Mouse (Mus musculus): Measurements from ENCODE around the gene Bex1. TPM values are rescaled to one million over a fixed set of nuclear protein-coding genes. Genes with fewer than 3 reads are reported as not detected.
"Not testable (repeated sequence)": the region's sequence is repeated elsewhere in the genome, so short reads cannot be mapped to it uniquely, and the experiment has no call there.

Bex1 gene
- 1.9 and 2.2 TPM in 2 replicates for polyA plus RNA-seq (2012; rRNA removed)

- not testable (repeated sequence) for H3K4me1 ChIP-seq (ENCODE audit: control insufficient read depth, insufficient read depth, low read length); H3K36me3 ChIP-seq (ENCODE audit: control insufficient read depth, insufficient read depth, low read length); H3K27me3 ChIP-seq (ENCODE audit: control insufficient read depth, insufficient read depth, low read length); H3K27ac ChIP-seq (ENCODE audit: control insufficient read depth, insufficient read depth, low read depth, low read length)
- H3K4me3 ChIP-seq (ENCODE audit: control insufficient read depth, low read depth, low read length), result peak within 1 kb of the TSS; percentile 16
Measured at GRCm38 (mm10) chrX:136214729-136215677, at the start of gene Bex1, which contains the start of gene Tceal7. TSS of gene Bex1 (minus strand) at chrX:136215513. TSS of gene Tceal7 (plus strand) at chrX:136214779.

DNA sequence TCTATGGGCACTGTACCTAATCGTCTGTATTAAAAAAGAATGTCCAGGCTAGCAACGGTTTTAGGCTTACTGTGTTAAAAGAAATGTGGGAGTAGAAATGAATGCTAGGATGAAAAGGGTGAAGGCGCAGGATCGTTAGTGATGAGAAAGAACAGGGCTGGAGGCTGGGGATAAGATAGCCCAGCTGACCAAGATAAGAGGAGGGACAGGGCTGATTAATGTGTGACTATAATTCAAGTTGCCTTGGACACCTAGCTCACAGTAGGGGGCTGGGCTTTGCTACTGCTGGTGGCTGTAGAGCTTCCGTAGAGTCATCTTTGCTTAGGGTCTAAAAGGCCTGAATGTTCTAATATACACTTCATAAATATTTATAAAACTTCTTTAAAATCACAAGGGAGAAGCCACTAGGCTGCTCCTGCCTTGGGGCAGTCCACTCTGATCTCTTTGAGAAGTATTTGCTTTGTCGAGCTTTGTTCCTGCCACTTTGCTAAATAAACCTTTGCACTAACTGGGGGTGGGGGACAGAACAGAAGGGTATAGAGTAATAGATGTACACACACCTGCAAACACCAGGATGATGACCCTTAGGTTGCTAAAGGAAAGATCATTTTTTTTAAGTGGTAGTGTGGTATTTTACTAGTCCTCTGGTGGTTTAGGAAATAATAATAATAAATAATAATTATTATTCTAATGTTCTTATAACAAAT is 36.9 kb upstream of the Bex1 start:
- Histone ChIP-seq H3K4me1 (ENCODE audit: control insufficient read depth, insufficient read depth, low read length) (no peaks in the 10 kb centered on the region), H3K27me3 (ENCODE audit: control insufficient read depth, insufficient read depth, low read length) (no peaks in the 10 kb centered on the region), H3K36me3 (ENCODE audit: control insufficient read depth, insufficient read depth, low read length) (no peaks in the 10 kb centered on the region), H3K4me3 (ENCODE audit: control insufficient read depth, low read depth, low read length) (no peak overlapping the region), H3K27ac (ENCODE audit: control insufficient read depth, insufficient read depth, low read depth, low read length) (no peak overlapping the region)
- TF ChIP-seq CTCF (IDR thresholded peaks at IDR 0.05; ENCODE audit: control insufficient read depth, insufficient read depth, insufficient replicate concordance, low read depth, low read length) (no peak), POLR2A (IDR thresholded peaks at IDR 0.05; ENCODE audit: control insufficient read depth, low read depth, low read length) (no peak)

DNA sequence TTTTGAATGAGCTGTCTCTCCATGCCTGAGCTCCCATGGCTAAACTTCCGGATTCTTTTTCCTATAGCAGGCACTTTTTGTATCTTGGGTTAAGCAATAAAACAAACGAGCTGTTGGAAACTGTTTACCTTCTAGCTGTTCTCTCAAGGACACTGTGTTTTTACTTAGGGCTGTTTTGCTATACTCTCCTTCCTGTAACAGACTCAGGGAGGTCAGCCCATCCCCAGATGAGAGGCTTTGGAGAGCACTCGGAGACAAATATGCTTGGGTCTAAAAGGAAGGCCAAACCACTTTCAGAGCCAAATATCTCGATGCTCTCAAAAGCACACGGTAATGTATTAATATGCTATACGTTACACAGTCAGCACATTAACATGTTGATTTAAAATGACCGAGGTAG is 34.4 kb upstream of the Bex1 start:
- Histone ChIP-seq H3K4me3 (ENCODE audit: control insufficient read depth, low read depth, low read length) (no peak overlapping the region), H3K27me3 (ENCODE audit: control insufficient read depth, insufficient read depth, low read length) (no peaks in the 10 kb centered on the region), H3K4me1 (ENCODE audit: control insufficient read depth, insufficient read depth, low read length) (no peaks in the 10 kb centered on the region), H3K27ac (ENCODE audit: control insufficient read depth, insufficient read depth, low read depth, low read length) (no peak overlapping the region), H3K36me3 (ENCODE audit: control insufficient read depth, insufficient read depth, low read length) (no peaks in the 10 kb centered on the region)
- no peak for TF ChIP-seq CTCF (IDR thresholded peaks at IDR 0.05; ENCODE audit: control insufficient read depth, insufficient read depth, insufficient replicate concordance, low read depth, low read length)
- no peak for TF ChIP-seq POLR2A (IDR thresholded peaks at IDR 0.05; ENCODE audit: control insufficient read depth, low read depth, low read length)

DNA sequence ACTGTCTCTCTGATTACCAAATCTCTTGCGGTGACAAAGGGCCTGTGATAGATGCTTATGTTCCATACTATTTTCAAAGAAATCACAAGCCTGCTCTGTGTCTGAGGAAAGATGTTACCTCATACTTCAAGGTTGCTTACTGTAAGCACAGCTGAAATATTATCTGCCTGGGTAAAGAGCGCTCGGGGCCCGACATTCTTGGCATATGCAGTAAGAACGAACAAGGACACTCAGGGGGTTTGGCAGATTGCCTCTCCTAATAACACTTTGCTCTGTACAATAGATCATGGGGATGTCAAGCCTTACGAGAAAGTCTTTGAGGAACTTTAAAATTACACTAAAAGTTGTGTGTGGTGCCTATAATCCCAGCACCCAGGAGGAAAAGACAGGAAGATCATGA is 33.5 kb upstream of the Bex1 start:
- H3K27ac ChIP-seq (ENCODE audit: control insufficient read depth, insufficient read depth, low read depth, low read length), result no peak overlapping the region
- H3K27me3 ChIP-seq (ENCODE audit: control insufficient read depth, insufficient read depth, low read length), result no peaks in the 10 kb centered on the region
- H3K4me3 ChIP-seq (ENCODE audit: control insufficient read depth, low read depth, low read length), result no peak overlapping the region
- no peaks in the 10 kb centered on the region for H3K36me3 ChIP-seq (ENCODE audit: control insufficient read depth, insufficient read depth, low read length)
- H3K4me1 ChIP-seq (ENCODE audit: control insufficient read depth, insufficient read depth, low read length), result no peaks in the 10 kb centered on the region
- TF ChIP-seq POLR2A (IDR thresholded peaks at IDR 0.05; ENCODE audit: control insufficient read depth, low read depth, low read length), result no peak
- TF ChIP-seq CTCF (IDR thresholded peaks at IDR 0.05; ENCODE audit: control insufficient read depth, insufficient read depth, insufficient replicate concordance, low read depth, low read length), result no peak

GRCm38 (mm10) chrX:136245521-136246071 is 30.3 kb upstream of the Bex1 start:
- Histone ChIP-seq H3K27me3 (ENCODE audit: control insufficient read depth, insufficient read depth, low read length) (no peaks in the 10 kb centered on the region), H3K4me1 (ENCODE audit: control insufficient read depth, insufficient read depth, low read length) (no peaks in the 10 kb centered on the region), H3K27ac (ENCODE audit: control insufficient read depth, insufficient read depth, low read depth, low read length) (peak overlapping the region; percentile 73; the same call in 1 of the 2 replicates), H3K4me3 (ENCODE audit: control insufficient read depth, low read depth, low read length) (peak overlapping the region; percentile 85), H3K36me3 (ENCODE audit: control insufficient read depth, insufficient read depth, low read length) (no peaks in the 10 kb centered on the region)
- TF ChIP-seq CTCF (IDR thresholded peaks at IDR 0.05; ENCODE audit: control insufficient read depth, insufficient read depth, insufficient replicate concordance, low read depth, low read length) (no peak), POLR2A (IDR thresholded peaks at IDR 0.05; ENCODE audit: control insufficient read depth, low read depth, low read length) (no peak)

DNA sequence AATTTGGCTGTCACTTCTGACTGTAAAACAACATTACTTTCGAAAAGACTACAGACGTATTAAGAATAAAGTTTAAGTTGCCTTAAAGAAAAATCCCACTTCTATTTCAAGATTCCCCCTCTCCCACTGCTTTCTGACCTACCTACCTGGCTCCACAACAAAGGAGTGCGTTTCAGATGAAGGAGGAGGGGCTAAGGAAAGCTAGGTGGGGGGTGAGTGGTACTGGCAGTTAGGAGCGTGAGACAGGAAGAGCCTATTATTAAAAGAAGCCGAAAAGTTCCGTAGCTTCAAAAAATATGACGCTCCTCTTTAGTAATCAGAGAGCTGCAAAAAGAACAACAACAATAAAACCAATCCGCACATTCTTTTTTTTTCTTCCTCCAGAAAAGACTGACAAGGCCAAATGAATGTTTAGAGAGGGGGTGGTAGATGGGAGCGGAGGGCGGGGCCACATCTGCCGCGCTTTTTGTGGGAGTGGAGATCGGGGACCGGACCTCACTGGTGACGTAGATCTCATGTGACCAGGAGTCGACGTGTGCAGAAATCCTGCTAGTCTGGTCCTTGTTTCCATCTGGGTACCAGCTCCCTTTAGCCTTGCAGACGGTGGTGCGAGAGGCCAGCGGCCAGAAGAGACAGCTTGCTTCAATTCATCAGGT is 29.4 kb upstream of the Bex1 start, which contains the start of gene Tceal9:
Tceal9 (plus strand) TSS at position 506 of the 656 bp plus-strand sequence.
- Histone ChIP-seq H3K36me3 (ENCODE audit: control insufficient read depth, insufficient read depth, low read length) (no peaks in the 10 kb centered on the region), H3K4me1 (ENCODE audit: control insufficient read depth, insufficient read depth, low read length) (no peaks in the 10 kb centered on the region), H3K4me3 (ENCODE audit: control insufficient read depth, low read depth, low read length) (peak within 1 kb of the TSS; percentile 85), H3K27me3 (ENCODE audit: control insufficient read depth, insufficient read depth, low read length) (no peaks in the 10 kb centered on the region), H3K27ac (ENCODE audit: control insufficient read depth, insufficient read depth, low read depth, low read length) (peak within 1 kb of the TSS; percentile 73)
- TF ChIP-seq CTCF (IDR thresholded peaks at IDR 0.05; ENCODE audit: control insufficient read depth, insufficient read depth, insufficient replicate concordance, low read depth, low read length) (no peak), POLR2A (IDR thresholded peaks at IDR 0.05; ENCODE audit: control insufficient read depth, low read depth, low read length) (peak; percentile 57; the same call in 1 of the 2 replicates)
